In the genomic region with DNA sequence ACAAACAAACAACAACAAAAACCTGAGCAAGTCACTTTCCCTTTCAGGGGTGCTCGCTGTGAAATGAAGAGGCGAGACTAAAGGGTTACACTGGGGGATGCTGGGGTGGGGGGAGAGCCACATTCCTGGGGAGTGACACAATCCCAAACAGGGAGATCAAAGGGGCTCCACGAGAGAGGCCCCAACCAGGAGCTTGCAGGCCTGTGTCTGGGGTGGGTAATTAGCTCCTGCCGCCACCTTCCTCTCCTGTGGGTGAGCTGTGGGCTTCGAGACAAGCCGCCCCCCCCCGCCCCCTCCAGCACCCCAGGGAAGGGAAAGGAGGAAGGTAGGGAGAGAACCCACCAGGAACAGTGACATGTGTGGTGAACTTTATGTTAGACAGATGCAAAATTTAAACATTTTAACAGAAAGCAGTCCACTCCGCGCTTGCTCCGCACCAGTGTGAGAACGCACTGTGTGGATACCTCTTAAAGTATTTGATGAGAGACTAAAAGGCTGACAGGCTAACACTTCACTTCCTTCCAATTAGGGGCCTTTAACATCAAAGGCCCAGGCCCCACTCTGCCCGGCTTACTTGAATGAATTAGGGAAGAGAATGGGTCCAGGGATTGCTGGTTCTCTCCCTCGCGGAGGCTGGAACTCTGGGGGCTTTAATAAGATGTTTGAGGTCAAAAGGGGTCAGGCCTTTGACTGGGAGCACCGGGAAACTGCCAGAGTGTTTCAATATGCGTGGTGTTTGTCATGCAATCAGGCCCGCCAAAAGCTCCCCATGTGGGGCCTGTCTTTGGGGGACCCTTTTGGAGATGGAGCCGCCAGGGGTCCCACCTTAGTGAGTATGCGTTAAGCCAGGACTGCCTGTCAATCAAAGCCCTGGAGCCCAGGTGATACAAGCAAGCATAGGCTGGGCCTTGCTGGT, we compare ENCODE assay signal across 8 mouse cellular contexts.
DNase-seq lines count a peak whose midpoint lies in the region; ATAC-seq lines count a peak whose summit lies in the region.

No protein-coding gene starts in this region.

- peak; percentile 90 for ATAC-seq in lung, embryonic 16.5 days (ENCODE audit: low read depth)
- ATAC-seq in embryonic facial prominence, embryonic 11.5 days (replicated peaks; ENCODE audit: insufficient number of reproducible peaks, low FRiP score, low TSS enrichment, low read depth), result peak; percentile 79
- peak; percentile 63 for ATAC-seq in hindbrain, embryonic 12.5 days (ENCODE audit: low FRiP score)
- ATAC-seq in neural tube, embryonic 12.5 days (ENCODE audit: low FRiP score, low read depth), result peak; percentile 72

- H3K36me3 ChIP-seq in lung, embryonic 16.5 days (ENCODE audit: control insufficient read depth, insufficient read depth, low read length), result no peaks in the 10 kb centered on the region
- no peaks in the 10 kb centered on the region for H3K36me3 ChIP-seq in embryonic facial prominence, embryonic 11.5 days (replicated peaks; ENCODE audit: control insufficient read depth, insufficient read depth, low read depth, low read length)
- H3K36me3 ChIP-seq in hindbrain, embryonic 12.5 days, result no peaks in the 10 kb centered on the region
- no peaks in the 10 kb centered on the region for H3K36me3 ChIP-seq in neural tube, embryonic 12.5 days

- peaks cover 14% of the 10 kb centered on the region for H3K4me1 ChIP-seq in lung, embryonic 16.5 days (replicated peaks; ENCODE audit: control insufficient read depth, insufficient read depth, low read length)
- peaks cover 2% of the 10 kb centered on the region; the same call in 1 of the 2 replicates for H3K4me1 ChIP-seq in embryonic facial prominence, embryonic 11.5 days (ENCODE audit: control insufficient read depth, insufficient read depth, low read length)
- H3K4me1 ChIP-seq in hindbrain, embryonic 12.5 days, result peaks cover 20% of the 10 kb centered on the region
- peaks cover 16% of the 10 kb centered on the region for H3K4me1 ChIP-seq in neural tube, embryonic 12.5 days

- no peak overlapping the region for H3K9ac ChIP-seq in lung, embryonic 16.5 days (ENCODE audit: low read length)
- H3K9ac ChIP-seq in embryonic facial prominence, embryonic 11.5 days (replicated peaks; ENCODE audit: low read length), result no peak overlapping the region
- no peak overlapping the region; the same call in 1 of the 2 replicates for H3K9ac ChIP-seq in hindbrain, embryonic 12.5 days
- H3K9ac ChIP-seq in neural tube, embryonic 12.5 days, result no peak overlapping the region

- no peaks in the 10 kb centered on the region for H3K27me3 ChIP-seq in lung, embryonic 16.5 days (ENCODE audit: control insufficient read depth, insufficient read depth, low read depth, low read length)
- no peaks in the 10 kb centered on the region for H3K27me3 ChIP-seq in embryonic facial prominence, embryonic 11.5 days (ENCODE audit: control insufficient read depth, insufficient read depth, low read length)
- H3K27me3 ChIP-seq in hindbrain, embryonic 12.5 days, result no peaks in the 10 kb centered on the region
- no peaks in the 10 kb centered on the region for H3K27me3 ChIP-seq in neural tube, embryonic 12.5 days (replicated peaks)

- no peak for DNase-seq in lung, adult 18-20 months
- peak; percentile 82 for DNase-seq in embryonic facial prominence, embryonic 11.5 days (ENCODE audit: low spot score)
- no peak for DNase-seq in adipocyte (ENCODE audit: low spot score)
- DNase-seq in layer of hippocampus, adult 9-11 months, result no peak
- no peak for DNase-seq in heart, adult 9 months (ENCODE audit: low spot score in 2 of 2)

- peak overlapping the region; percentile 14; the same call in 1 of the 2 replicates for H3K4me2 ChIP-seq in lung, embryonic 16.5 days (ENCODE audit: low read depth, low read length)
- peak overlapping the region; percentile 11; the same call in 1 of the 2 replicates for H3K4me2 ChIP-seq in embryonic facial prominence, embryonic 11.5 days (ENCODE audit: low read depth, low read length)
- H3K4me2 ChIP-seq in hindbrain, embryonic 12.5 days (replicated peaks), result peak overlapping the region; percentile 25; the same call in 1 of the 2 replicates
- H3K4me2 ChIP-seq in neural tube, embryonic 12.5 days (replicated peaks), result 0 out of 2 replicates have a peak overlapping the region, but pooled peaks have one; percentile 18

- no peak overlapping the region for H3K4me3 ChIP-seq in lung, embryonic 16.5 days (ENCODE audit: low read length)
- no peak overlapping the region for H3K4me3 ChIP-seq in embryonic facial prominence, embryonic 11.5 days (ENCODE audit: low read depth, low read length)
- H3K4me3 ChIP-seq in hindbrain, embryonic 12.5 days, result no peak overlapping the region
- no peak overlapping the region for H3K4me3 ChIP-seq in neural tube, embryonic 12.5 days

- no peaks in the 10 kb centered on the region for H3K9me3 ChIP-seq in lung, embryonic 16.5 days (ENCODE audit: control insufficient read depth, low read length)
- H3K9me3 ChIP-seq in embryonic facial prominence, embryonic 11.5 days (replicated peaks; ENCODE audit: control insufficient read depth, low read length), result no peaks in the 10 kb centered on the region
- no peaks in the 10 kb centered on the region for H3K9me3 ChIP-seq in hindbrain, embryonic 12.5 days (replicated peaks)
- H3K9me3 ChIP-seq in neural tube, embryonic 12.5 days, result no peaks in the 10 kb centered on the region

- peak overlapping the region; percentile 41 for H3K27ac ChIP-seq in lung, embryonic 16.5 days (ENCODE audit: low read length)
- 0 out of 2 replicates have a peak overlapping the region, but pooled peaks have one; percentile 52 for H3K27ac ChIP-seq in embryonic facial prominence, embryonic 11.5 days (replicated peaks; ENCODE audit: low read depth, low read length)
- H3K27ac ChIP-seq in hindbrain, embryonic 12.5 days, result no peak overlapping the region
- H3K27ac ChIP-seq in neural tube, embryonic 12.5 days, result no peak overlapping the region

- WGBS in lung, embryonic 16.5 days, result 13% methylated on average over 17 of the region's 19 CpGs
- 4% methylated on average over 19 of the region's 19 CpGs for WGBS in embryonic facial prominence, embryonic 11.5 days
- WGBS in hindbrain, embryonic 12.5 days, result 4% methylated on average over 19 of the region's 19 CpGs
- WGBS in neural tube, embryonic 12.5 days, result 4% methylated on average over 19 of the region's 19 CpGs

Comparison
In these comparisons a context has a peak if more than half of its experiments do, and no peak if none do; other contexts are left out.
1. H3K27ac ChIP-seq: peak in lung, embryonic 16.5 days (single experiment) and embryonic facial prominence, embryonic 11.5 days (single experiment); none in hindbrain, embryonic 12.5 days (single experiment) and neural tube, embryonic 12.5 days (single experiment).
2. Peak in every context shown above with its lines, with median percentiles within 50 percentile points of each other: ATAC-seq and H3K4me2 ChIP-seq.